Mouse (Mus musculus) midbrain, embryonic 13.5 days (tissue): ENCODE data around the gene Nhlrc2. TPM values are rescaled to one million over a fixed set of nuclear protein-coding genes. Genes with fewer than 3 reads are reported as not detected.

Experiments used
- ATAC-seq: fragments of 200-750 bp; cut with Nextera tagmentation; 2 replicates; pipeline ENCODE4 v1.8.0; 2017; ENCODE audit warnings: mild to moderate bottlenecking, moderate TSS enrichment, moderate library complexity
- H3K27ac ChIP-seq: fragments of 300-500 bp; sonication (generic); 2 replicates; pipeline ENCODE4 v1.5.1; 2015; ENCODE audit warnings: inconsistent platforms, mild to moderate bottlenecking, moderate library complexity
- H3K27me3 ChIP-seq: fragments of 300-500 bp; sonication (generic); 2 replicates; pipeline ENCODE4 v1.6.1; 2015; ENCODE audit warnings: mild to moderate bottlenecking, inconsistent platforms
- H3K36me3 ChIP-seq: fragments of 300-500 bp; sonication (generic); 2 replicates; pipeline ENCODE4 v1.6.1; 2015; ENCODE audit warnings: mild to moderate bottlenecking, inconsistent platforms
- H3K4me1 ChIP-seq: fragments of 300-500 bp; sonication (generic); replicated peaks from 2 replicates; pipeline ENCODE4 v1.6.1; 2015; ENCODE audit warnings: inconsistent platforms
- H3K4me2 ChIP-seq: fragments of 300-500 bp; sonication (generic); replicated peaks from 2 replicates; pipeline ENCODE4 v1.6.1; 2015; ENCODE audit warnings: moderate library complexity, mild to moderate bottlenecking, inconsistent platforms
- H3K4me3 ChIP-seq: fragments of 300-500 bp; sonication (generic); replicated peaks from 2 replicates; pipeline ENCODE4 v1.5.1; 2015; ENCODE audit warnings: mild to moderate bottlenecking, inconsistent platforms
- H3K9ac ChIP-seq: fragments of 300-500 bp; sonication (generic); replicated peaks from 2 replicates; pipeline ENCODE4 v1.6.1; 2015; ENCODE audit warnings: mild to moderate bottlenecking, inconsistent platforms
- H3K9me3 ChIP-seq: fragments of 300-500 bp; sonication (generic); 2 replicates; pipeline ENCODE4 v1.6.1; 2016; ENCODE audit warnings: mild to moderate bottlenecking, inconsistent platforms
- WGBS: fragments of 180-500 bp; shearing (Covaris S2); methylation state at CpG from one replicate; pipeline ENCODE4 v1.1.7; 2015; 5-methylcytosine and 5-hydroxymethylcytosine counted together
- polyA plus RNA-seq: library from polyadenylated mRNA; unstranded; fragments of >200 nt; fragmentation: Nextera tagmentation; extraction: Ambion mirVana; gene quantifications from 2 replicates; pipeline ENCODE4 v1.2.1, GENCODE M21; 2015

Nhlrc2 gene
- polyA plus RNA-seq, 1 experiment from 2014 or later, result 11.6 TPM

DNA sequence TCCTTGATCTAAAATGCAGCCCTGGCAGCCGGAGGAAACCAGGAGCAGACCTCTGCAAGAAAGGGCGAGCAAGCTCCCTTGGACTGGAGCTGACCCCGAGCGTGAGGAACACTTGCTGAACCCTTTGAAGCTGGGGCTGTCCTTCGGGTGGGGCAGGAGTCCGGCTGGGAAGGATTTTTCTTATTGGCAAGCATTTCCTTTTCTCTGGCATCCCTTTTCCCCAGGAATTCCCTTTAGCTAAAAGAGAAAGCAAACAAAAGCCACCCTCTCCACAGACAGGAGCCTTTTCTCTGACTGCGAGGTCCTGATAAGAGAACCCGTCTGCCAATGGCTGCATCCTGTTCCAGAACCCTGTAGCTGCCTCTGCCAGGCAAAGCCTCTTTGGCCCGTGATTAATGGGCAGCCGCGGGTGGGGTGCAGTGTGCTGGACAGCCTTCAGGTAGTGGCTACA lies 83.4 kb downstream of the Nhlrc2 start:
- no peak for ATAC-seq
- no peaks in the 10 kb centered on the region for H3K36me3 ChIP-seq
- WGBS, result 64% methylated on average over 11 of the region's 11 CpGs
- no peaks in the 10 kb centered on the region for H3K4me1 ChIP-seq
- H3K4me2 ChIP-seq, result no peak overlapping the region
- no peaks in the 10 kb centered on the region for H3K27me3 ChIP-seq
- no peaks in the 10 kb centered on the region for H3K9me3 ChIP-seq
- H3K27ac ChIP-seq, result no peak overlapping the region
- H3K4me3 ChIP-seq, result no peak overlapping the region
- H3K9ac ChIP-seq, result no peak overlapping the region

DNA sequence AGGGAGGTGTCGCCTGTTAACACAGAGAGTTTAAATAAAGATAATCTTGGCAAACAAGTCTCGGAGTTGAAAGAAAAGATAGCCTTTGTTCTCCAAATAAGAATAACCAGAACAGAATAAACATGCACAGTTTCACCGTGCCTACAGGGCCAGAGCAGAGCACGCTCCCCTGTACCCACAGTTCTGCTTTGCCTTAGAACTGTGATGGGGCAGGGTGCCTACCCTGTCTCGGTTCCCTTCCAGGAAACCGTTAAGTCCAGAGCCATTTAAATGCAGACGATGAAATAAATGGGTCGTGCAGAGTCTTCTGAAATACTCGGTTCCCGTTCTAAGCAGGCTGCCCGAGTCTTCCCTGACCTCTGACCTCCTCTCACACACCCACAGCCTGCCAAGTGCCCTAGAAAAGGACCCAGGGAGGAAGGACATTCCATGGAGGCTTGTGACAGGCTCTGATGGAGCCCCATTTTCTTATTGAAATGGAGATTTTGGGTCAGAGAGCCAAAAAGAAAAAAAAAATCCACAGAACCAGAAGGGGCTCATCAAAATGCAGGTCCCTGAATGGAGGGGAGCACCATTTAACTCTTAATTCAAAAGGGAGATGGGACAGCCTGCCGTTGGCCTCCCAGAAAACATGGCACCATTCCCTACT lies 89.1 kb downstream of the Nhlrc2 start:
- no peak overlapping the region for H3K4me3 ChIP-seq
- 34% methylated on average over 12 of the region's 12 CpGs for WGBS
- no peak overlapping the region for H3K4me2 ChIP-seq
- no peaks in the 10 kb centered on the region for H3K36me3 ChIP-seq
- no peak for ATAC-seq
- peaks cover 2% of the 10 kb centered on the region; the same call in 1 of the 2 replicates for H3K9me3 ChIP-seq
- H3K9ac ChIP-seq, result no peak overlapping the region
- H3K27ac ChIP-seq, result no peak overlapping the region
- H3K4me1 ChIP-seq, result 0 out of 2 replicates have a peak, but pooled peaks cover 3% of the 10 kb centered on the region
- H3K27me3 ChIP-seq, result no peaks in the 10 kb centered on the region

DNA sequence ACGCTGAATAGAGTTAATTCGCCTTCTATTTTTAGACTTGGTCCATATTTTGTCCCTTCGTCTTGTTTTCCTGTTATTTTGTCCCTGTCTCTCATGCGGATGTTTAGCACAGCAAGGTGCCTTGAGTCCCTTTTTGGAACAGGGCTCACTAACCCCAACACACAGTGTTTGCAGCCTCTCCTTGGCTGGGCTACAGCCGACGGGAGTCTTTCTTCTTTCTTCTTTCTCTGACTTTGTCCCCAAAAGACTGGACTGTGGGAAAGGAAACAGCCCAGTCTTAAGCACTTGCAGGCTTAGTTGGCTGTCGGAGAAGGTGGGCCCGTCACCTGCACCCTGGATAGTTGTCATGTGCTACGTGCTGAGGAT lies 89.6 kb downstream of the Nhlrc2 start:
- no peak for ATAC-seq
- WGBS, result 61% methylated on average over 9 of the region's 9 CpGs
- Histone ChIP-seq H3K4me2 (no peak overlapping the region), H3K9me3 (peaks cover 3% of the 10 kb centered on the region; the same call in 1 of the 2 replicates), H3K9ac (no peak overlapping the region), H3K4me1 (0 out of 2 replicates have a peak, but pooled peaks cover 3% of the 10 kb centered on the region), H3K27ac (no peak overlapping the region), H3K4me3 (no peak overlapping the region), H3K27me3 (no peaks in the 10 kb centered on the region), H3K36me3 (no peaks in the 10 kb centered on the region)

DNA sequence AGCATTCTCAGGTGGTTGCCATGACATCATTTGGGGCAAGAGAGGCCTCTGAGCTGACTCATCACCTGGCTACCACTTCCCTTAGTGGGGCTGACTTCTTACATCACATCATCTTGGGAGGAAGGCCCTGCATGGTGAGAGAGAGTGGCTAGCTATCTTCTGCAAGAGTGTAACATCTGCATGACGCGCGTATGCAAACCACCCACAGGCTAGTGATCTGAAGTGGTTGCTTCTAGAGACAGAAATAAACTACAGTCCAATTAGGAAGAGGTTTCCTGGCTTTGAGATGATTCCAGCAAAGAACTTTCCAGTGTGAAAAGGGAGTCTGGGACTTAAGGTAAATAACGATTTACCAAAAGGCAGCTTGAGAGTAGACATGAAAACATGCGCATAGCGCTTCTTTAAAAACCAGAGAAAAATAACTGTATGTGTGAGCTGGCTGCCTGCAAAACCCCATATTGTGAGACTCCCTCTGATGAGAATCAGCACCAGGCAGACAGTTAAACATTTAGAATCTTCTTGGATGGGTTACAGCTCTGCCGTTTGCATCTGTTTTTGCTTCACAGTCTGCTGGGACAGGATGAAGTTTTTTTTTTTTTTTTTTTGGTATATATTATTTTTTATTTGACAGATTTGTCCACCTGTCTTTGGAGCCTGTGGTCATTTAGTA lies 99.5 kb downstream of the Nhlrc2 start:
- Histone ChIP-seq H3K27me3 (no peaks in the 10 kb centered on the region), H3K9ac (no peak overlapping the region), H3K4me3 (no peak overlapping the region), H3K27ac (no peak overlapping the region), H3K4me1 (peaks cover 10% of the 10 kb centered on the region), H3K9me3 (peaks cover 3% of the 10 kb centered on the region; the same call in 1 of the 2 replicates), H3K4me2 (no peak overlapping the region), H3K36me3 (no peaks in the 10 kb centered on the region)
- WGBS, result 96% methylated on average over 7 of the region's 7 CpGs
- ATAC-seq, result no peak

DNA sequence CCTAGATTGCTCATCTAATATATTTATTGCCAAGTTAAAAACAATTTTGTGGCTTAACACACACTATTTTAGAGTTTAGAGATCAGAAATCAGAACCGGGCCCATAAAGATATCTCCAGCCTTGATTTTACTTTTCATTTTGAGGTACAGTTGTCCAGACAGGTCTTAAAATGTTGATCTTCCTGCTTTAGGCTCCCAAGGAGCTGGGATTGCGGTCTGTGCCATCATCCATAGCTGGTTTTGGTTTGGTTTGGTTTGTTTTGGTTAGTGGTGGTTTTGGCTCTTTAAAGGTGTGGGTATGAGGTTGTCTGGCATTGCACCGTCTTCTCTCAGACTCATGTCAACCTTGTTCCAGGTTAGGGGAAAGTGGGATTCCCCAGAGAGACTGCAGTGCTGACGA lies 103.2 kb downstream of the Nhlrc2 start:
- no peak for ATAC-seq
- WGBS, result 91% methylated on average over 4 of the region's 4 CpGs

DNA sequence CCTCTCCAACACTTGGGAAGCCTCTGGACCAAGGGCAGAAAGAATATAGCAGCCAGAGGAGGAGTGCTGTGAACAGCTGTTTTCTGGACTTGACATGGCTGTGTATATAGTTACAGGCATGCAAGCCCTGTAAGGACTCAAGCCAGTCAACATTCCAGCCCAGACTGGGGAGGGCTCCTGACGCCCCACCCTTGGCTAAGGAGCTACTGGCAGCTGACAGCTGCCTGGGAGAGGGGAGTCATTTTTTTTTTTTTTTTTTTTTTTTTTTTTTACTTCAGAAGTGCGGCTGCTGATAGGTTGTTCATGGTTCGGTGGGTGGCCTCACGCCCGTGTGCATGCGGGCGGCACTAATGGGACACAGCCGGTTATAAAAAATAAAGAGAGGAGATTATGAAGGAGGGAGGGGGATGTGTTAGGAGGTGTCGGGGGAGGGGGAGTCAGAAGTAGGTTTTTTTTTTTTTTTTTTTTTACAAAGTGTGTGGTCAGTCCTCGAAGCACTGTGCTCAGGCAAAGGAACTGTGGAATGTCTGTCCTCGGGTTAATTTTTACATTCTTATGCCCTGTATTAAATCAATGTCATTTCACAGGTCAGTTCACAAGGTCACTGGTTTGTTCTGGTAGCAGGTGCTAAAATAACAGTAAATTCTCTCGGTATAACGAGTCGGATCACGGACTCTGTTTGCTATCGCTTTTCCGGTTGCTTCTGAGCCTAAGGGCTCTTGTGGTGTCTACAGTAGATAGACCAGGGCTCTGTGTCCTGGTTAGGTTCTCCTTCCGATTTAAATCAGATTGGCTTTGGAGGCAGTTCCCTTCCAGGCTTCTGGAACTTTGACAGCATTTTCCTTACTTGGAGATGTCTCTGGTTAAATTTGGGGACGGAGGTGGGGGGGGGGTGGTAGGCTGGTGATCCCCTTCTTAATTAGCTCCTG lies 104.2 kb downstream of the Nhlrc2 start:
- Histone ChIP-seq H3K9ac (0 out of 2 replicates have a peak overlapping the region, but pooled peaks have one; percentile 39), H3K4me2 (peak overlapping the region; percentile 50), H3K4me1 (peaks cover 19% of the 10 kb centered on the region), H3K4me3 (peak overlapping the region; percentile 15), H3K9me3 (no peaks in the 10 kb centered on the region), H3K36me3 (no peaks in the 10 kb centered on the region), H3K27ac (no peak overlapping the region), H3K27me3 (peaks cover 11% of the 10 kb centered on the region)
- peak; percentile 74 for ATAC-seq
- WGBS, result 16% methylated on average over 19 of the region's 19 CpGs

More for the DNA sequence above, 103.2 kb downstream of the Nhlrc2 start:
- no peaks in the 10 kb centered on the region for H3K9me3 ChIP-seq
- H3K27ac ChIP-seq, result no peak overlapping the region
- H3K9ac ChIP-seq, result no peak overlapping the region
- H3K36me3 ChIP-seq, result no peaks in the 10 kb centered on the region
- H3K4me3 ChIP-seq, result no peak overlapping the region
- peaks cover 11% of the 10 kb centered on the region for H3K27me3 ChIP-seq
- peaks cover 19% of the 10 kb centered on the region for H3K4me1 ChIP-seq
- H3K4me2 ChIP-seq, result no peak overlapping the region

Other genes with a start within 250 kb of the Nhlrc2 start
- gene Nrap, start 158.2 kb upstream of the Nhlrc2 start, polyA plus RNA-seq, result 0.24 and 0.50 TPM in 2 replicates
- gene Casp7, start 151.1 kb upstream of the Nhlrc2 start, polyA plus RNA-seq, result 13.0 and 14.8 TPM in 2 replicates
- gene Plekhs1, start 86.6 kb upstream of the Nhlrc2 start, polyA plus RNA-seq, result 0.07 and 0.13 TPM in 2 replicates
- 14.2 and 16.4 TPM in 2 replicates for gene Dclre1a, start within 50 bp of the Nhlrc2 start, polyA plus RNA-seq
- gene Adrb1, start 173.9 kb downstream of the Nhlrc2 start, polyA plus RNA-seq, result 0.32 and 0.59 TPM in 2 replicates